Mouse (Mus musculus) left cerebral cortex, postnatal 4 days (tissue): ENCODE data around the gene Copz2. TPM values are rescaled to one million over a fixed set of nuclear protein-coding genes. Genes with fewer than 3 reads are reported as not detected.
"Not testable (repeated sequence)": the region's sequence is repeated elsewhere in the genome, so short reads cannot be mapped to it uniquely, and the experiment has no call there.

Source experiments
- DNase-seq: peaks from one replicate; pipeline ENCODE4 v3.0.0-alpha.2; 2022
- intact Hi-C: fragments of 180-260 bp; cut with DNase I; formaldehyde crosslinking; loops from one replicate; pipeline ENCODE4 v1.15.1; 2025
- total RNA-seq, 2 experiments: library from RNA; stranded (reverse); gene quantifications; 2 replicates each; pipeline ENCODE4 v1.2.3; 2021

Copz2 gene
- 1 to 10 TPM; 4.1 to 5.9 TPM for total RNA-seq

- intact Hi-C loops = no loop called here
Measured at GRCm38 (mm10) chr11:96849681-96850467, at the start of gene Copz2. Gene Copz2, plus strand, starts transcription at chr11:96849870.

GRCm38 (mm10) chr11:96805606-96806005 lies 44.1 kb upstream of the Copz2 start:
- no peak for DNase-seq
- intact Hi-C loops = no loop called here

More at GRCm38 (mm10) chr11:96849681-96850467, at the start of gene Copz2:
- DNase-seq = no peak

GRCm38 (mm10) chr11:96808066-96808465 lies 41.6 kb upstream of the Copz2 start:
- DNase-seq = no peak
- intact Hi-C loops = no loop called here

GRCm38 (mm10) chr11:96809562-96810235 lies 40.0 kb upstream of the Copz2 start:
- intact Hi-C loops = no loop called here
- DNase-seq = no peak

GRCm38 (mm10) chr11:96811188-96811587 lies 38.5 kb upstream of the Copz2 start:
- intact Hi-C loops, DNase-seq: not testable (repeated sequence)

DNA sequence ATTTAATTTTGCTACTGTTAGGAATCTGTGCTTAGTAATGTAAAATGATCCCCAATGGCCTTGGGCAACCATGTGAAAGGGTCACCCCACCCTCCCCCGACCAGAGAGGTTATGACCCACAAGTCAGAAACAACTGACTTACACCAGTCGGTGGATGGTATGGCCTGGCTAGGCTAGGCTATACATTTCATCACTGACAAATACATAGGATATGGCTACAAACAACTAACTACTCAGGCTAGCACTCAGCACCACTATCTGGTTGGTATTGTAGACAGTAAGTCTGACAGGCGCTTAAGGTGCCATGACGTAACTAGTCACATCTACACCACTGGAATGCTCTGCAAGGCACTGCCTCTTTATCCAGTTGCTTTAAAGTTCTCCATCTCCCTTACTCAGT lies 36.2 kb upstream of the Copz2 start:
- intact Hi-C loops = no loop called here
- no peak for DNase-seq

DNA sequence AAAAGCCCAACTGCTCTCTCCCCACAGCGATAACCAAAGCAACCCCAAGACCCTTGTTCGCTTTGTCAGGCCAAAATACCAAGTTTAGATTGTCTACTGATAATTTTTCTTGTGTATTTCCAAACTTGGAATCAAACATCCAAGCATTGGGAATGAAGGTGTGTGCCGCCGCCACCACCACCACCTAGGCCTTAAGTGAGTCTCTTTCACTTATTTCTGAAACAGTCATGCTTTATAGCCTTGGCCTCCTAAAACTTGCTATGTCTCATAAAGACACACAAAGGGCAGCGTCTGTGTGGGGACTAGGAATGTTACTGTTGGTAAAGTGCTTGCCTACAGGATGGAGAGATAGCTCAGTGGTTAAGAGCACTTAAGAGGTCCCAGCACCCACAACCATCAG lies 35.8 kb upstream of the Copz2 start:
- no peak for DNase-seq
- intact Hi-C loops = no loop called here

DNA sequence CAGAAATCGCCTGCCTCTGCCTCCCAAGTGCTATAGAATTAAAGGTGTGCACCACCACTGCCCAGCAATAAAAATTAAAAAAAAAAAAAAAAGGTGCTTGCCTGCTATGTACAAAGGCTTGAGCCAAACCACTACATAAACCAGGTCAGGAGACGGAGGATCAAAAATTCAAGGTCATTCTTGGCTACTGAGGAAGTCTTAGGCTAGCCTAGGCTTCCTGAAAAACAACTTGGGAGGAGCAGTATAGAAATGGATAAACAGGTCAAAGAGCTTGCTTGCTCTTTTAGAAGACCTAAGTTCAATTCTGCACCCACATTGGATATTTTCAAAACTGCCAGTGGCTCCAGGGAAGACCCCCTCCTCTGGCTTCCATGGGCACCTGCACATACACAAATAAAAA lies 35.2 kb upstream of the Copz2 start:
- intact Hi-C loops = no loop called here
- no peak for DNase-seq

- intact Hi-C loops = no loop called here
- no peak for DNase-seq
Measured at GRCm38 (mm10) chr11:96815895-96816294, 33.8 kb upstream of the Copz2 start.

- DNase-seq = no peak
- intact Hi-C loops = no loop called here
Measured at GRCm38 (mm10) chr11:96816494-96816893, 33.2 kb upstream of the Copz2 start.

- intact Hi-C loops = no loop called here
- DNase-seq = no peak
Measured at GRCm38 (mm10) chr11:96816979-96817378, 32.7 kb upstream of the Copz2 start.

GRCm38 (mm10) chr11:96818128-96818710 lies 31.5 kb upstream of the Copz2 start:
- intact Hi-C loops = no loop called here
- no peak for DNase-seq

DNA sequence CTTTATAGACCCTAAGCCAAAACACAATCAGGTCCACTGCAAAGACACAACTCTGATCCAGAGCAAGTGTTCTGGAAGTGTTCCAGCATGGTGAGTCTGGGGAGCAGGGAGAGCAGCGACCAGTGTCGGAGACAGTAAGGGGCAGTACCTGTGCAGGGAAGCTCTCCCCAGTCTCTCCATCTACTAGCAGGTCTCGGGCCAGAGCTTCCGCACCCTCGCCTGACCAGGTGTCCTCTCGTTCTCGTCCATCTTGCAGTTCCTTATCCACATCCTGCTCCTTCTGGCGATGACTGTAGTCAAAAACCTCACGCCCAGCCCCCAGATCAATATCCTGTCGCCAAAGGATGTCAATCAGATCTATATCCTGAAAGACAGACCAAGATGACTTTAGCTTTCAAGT lies 27.7 kb upstream of the Copz2 start:
- intact Hi-C loops = no loop called here
- DNase-seq = no peak

- intact Hi-C loops = no loop called here
- no peak for DNase-seq
Measured at GRCm38 (mm10) chr11:96822675-96823470, 26.8 kb upstream of the Copz2 start.

DNA sequence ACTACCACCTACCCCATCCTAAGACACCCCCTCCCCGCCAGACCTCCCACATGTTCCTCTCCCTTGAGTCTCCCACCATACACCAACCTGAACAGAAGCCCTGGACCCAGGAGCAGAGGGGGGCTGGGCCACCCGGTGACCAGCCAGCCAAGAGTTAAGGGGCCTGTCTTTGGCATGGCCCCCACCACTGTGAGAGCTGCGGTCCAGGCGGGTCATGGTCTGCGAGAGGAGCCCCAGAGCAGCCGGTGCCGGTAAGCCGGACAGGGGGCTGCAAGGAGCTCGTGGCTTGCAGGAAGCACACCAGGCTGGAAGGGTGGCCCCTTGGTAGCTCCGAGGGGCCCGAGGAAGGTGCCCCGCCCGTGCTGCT lies 26.2 kb upstream of the Copz2 start:
- intact Hi-C loops = no loop called here

GRCm38 (mm10) chr11:96823880-96824782 lies 25.5 kb upstream of the Copz2 start:
- intact Hi-C loops = no loop called here
- DNase-seq = peak; percentile 89

More for the DNA sequence above, 26.2 kb upstream of the Copz2 start:
- peak; percentile 12 for DNase-seq

DNA sequence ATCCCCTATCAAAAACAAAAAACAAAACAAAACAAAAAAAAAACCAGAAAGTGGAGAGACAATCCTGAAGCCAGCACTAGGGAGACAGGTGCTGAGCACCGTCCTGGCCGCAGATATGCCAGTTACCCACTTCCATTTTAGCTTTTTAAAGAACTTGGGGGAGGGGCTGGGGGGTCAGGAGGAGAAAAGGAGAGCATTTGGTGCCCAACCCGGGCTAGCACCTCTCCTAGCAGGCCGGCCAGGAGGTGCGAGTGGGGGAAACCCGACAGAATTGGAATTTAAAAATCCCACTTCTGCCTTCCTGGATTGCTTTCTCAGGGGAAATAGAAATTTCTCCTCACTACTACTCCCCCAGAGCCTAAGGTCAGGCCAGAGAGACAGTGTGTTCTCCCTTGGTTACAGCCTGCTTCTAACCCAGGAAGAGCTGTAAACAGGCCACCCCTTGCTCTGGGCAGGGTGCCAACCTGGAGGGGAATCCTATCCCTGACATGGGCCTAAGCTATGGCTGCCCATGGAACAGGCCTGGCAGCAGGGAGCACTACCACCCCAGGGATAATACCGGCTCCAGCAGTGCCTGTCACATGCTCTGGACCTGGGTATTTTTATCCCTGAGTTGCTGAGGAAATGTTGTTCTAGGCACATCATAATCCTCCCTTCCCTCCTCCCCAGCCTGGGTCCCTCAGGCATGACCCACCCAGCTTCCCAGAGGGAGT lies 24.7 kb upstream of the Copz2 start:
- DNase-seq = peak; percentile 82
- intact Hi-C loops = no loop called here

GRCm38 (mm10) chr11:96826481-96826880 lies 23.2 kb upstream of the Copz2 start:
- DNase-seq = no peak
- intact Hi-C loops = no loop called here

DNA sequence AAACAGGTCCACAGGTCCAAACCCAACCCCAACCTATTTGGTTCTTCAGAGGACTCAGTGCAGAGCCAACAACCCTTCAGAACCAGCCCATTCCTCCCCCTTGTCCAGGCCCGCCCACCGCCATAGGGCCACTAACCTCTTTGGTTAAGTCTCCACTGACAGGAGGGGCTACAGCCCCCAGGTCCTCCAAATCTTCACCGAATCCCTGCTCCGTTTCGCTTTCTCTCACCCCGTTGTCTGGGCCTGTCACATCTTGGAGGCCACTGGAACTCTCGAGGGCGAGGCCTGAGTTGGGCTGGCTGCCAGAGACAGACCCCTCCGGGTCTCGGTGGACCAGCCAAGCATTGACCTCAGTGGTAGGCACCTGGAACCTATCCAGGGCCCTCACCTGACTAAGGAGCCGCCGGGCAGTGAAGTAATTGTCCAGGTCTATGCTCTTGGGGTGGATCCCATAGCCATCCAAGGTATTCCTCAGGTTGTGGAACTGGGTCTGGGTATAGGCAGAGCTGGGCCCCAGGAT lies 22.5 kb upstream of the Copz2 start:
- intact Hi-C loops = no loop called here
- peak; percentile 30 for DNase-seq
